Mouse (Mus musculus) brain, embryonic 14.5 days (tissue): Measurements from ENCODE around the gene Stbd1.

ENCODE experiments used
- CTCF ChIP-seq: fragments of 200-500 bp; IDR thresholded peaks from 2 replicates; pipeline ENCODE4 v1.5.1; 2012; ENCODE audit warnings: inconsistent platforms, mild to moderate bottlenecking, moderate library complexity, borderline replicate concordance; ENCODE audit not compliant: insufficient read depth, insufficient read length; ENCODE audit errors: extremely low read depth
- POLR2A ChIP-seq: fragments of 200-500 bp; IDR thresholded peaks from 2 replicates; pipeline ENCODE4 v1.6.1; 2012; ENCODE audit warnings: mild to moderate bottlenecking, inconsistent platforms, borderline replicate concordance; ENCODE audit not compliant: poor library complexity, insufficient read depth, insufficient read length, severe bottlenecking; ENCODE audit errors: extremely low read depth

DNA sequence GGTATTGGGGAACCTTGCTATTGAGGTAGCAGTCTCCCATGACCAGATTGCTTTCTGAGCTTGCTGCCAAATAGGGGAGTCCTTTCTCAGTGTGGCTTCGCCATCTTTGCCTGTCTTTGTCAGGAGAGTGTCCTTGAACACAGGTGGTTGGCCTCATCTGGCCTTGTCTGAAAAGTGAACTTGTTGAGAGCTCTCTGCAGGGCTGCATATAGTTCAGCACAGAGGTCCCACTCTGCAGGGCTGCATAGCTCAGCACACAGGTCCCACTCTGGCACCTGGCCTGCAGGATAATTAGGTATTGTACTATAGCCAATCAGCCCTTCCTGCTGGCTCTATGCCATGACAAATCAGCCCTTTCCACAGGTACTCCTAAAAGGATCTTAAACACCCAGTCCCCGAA lies 42.6 kb upstream of the Stbd1 start:
- no peak for TF ChIP-seq CTCF
- TF ChIP-seq POLR2A = no peak
